Mouse (Mus musculus): ENCODE measurements around the gene Camk2d. TPM values are rescaled to one million over a fixed set of nuclear protein-coding genes. Genes with fewer than 3 reads are reported as not detected.

The Camk2d gene
- total and polyA plus RNA-seq, 3 experiments, result 66.1 to 80.4 (median 77.3) TPM

GRCm38 (mm10) chr3:126701586-126701985, 105.5 kb downstream of the Camk2d start:
- in situ Hi-C loops (cut with MboI; ENCODE audit: low pct_ligation_motif_present, low pct_unique_long_range_greater_than_20kb, low sequenced_read_pairs) (no loop called here), dilution Hi-C loops (cut with MboI; ENCODE audit: extremely low pct_ligation_motif_present, extremely low pct_unique_long_range_greater_than_20kb, low sequenced_read_pairs) (no loop called here)
- Histone ChIP-seq H3K9me3 (replicated peaks; ENCODE audit: low read length) (peaks cover 2% of the 10 kb centered on the region), H3K27me3 (replicated peaks) (no peaks in the 10 kb centered on the region), H3K36me3 (replicated peaks in 1 of 2; ENCODE audit: control insufficient read depth in 1 of 2, insufficient read depth in 1 of 2, low read length in 1 of 2) (peaks cover 0 to 35% of the 10 kb centered on the region in 2 experiments), H3K9ac (ENCODE audit: insufficient read depth, low read depth) (peak overlapping the region; percentile 2; the same call in 1 of the 2 replicates), H3K79me2 (replicated peaks; ENCODE audit: control insufficient read depth, extremely low read depth, insufficient read depth, poor library complexity, severe bottlenecking) (peaks cover 66% of the 10 kb centered on the region), H3K4me2 (ENCODE audit: insufficient read depth, low read depth, poor library complexity, severe bottlenecking) (peak overlapping the region; percentile 8; the same call in 1 of the 2 replicates), H3K27ac (ENCODE audit: insufficient read depth, low read depth) (peak overlapping the region; percentile 33; the same call in 1 of the 2 replicates), H3K4me3 (replicated peaks in 1 of 3; ENCODE audit: low read depth in 2 of 3, low read length in 2 of 3, poor library complexity in 1 of 3) (peak overlapping the region in 1 of 3 experiments; percentile 26), H3K4me1 (ENCODE audit: control insufficient read depth in 1 of 2, insufficient read depth in 2 of 2) (peaks cover 12 to 55% of the 10 kb centered on the region in 2 experiments)
- DNase-seq (ENCODE audit: extremely low read depth), result no peak
- TF ChIP-seq HCFC1 (IDR thresholded peaks at IDR 0.05; ENCODE audit: low read depth, low read length), result no peak
- no peak for TF ChIP-seq CHD2 (IDR thresholded peaks at IDR 0.05; ENCODE audit: low read length)
- TF ChIP-seq BHLHE40 (IDR thresholded peaks at IDR 0.05; ENCODE audit: low read depth, low read length), result no peak
- no peak for TF ChIP-seq MEF2A (IDR thresholded peaks at IDR 0.05; ENCODE audit: borderline replicate concordance, low read depth, low read length)
- TF ChIP-seq NRF1 (IDR thresholded peaks at IDR 0.05; ENCODE audit: low read depth, low read length), result no peak
- no peak for TF ChIP-seq MXI1 (IDR thresholded peaks at IDR 0.05; ENCODE audit: low read depth, low read length)
- no peak for TF ChIP-seq JUND (conservative IDR thresholded peaks at IDR 0.05; ENCODE audit: low read depth, low read length)
- no peak for TF ChIP-seq UBTF (IDR thresholded peaks at IDR 0.05; ENCODE audit: low read depth, low read length)
- TF ChIP-seq JUN (IDR thresholded peaks at IDR 0.05; ENCODE audit: insufficient read depth, low read depth, low read length), result no peak
- no peak for TF ChIP-seq PAX5 (IDR thresholded peaks at IDR 0.05; ENCODE audit: low read length)
- TF ChIP-seq NELFE (IDR thresholded peaks at IDR 0.05; ENCODE audit: low read depth, low read length), result no peak
- no peak for TF ChIP-seq TCF12 (IDR thresholded peaks at IDR 0.05; ENCODE audit: low read depth, low read length)
- TF ChIP-seq RCOR1 (conservative IDR thresholded peaks at IDR 0.05; ENCODE audit: low read depth, low read length), result no peak
- no peak for TF ChIP-seq TBP (conservative IDR thresholded peaks at IDR 0.05; ENCODE audit: low read depth, low read length)
- no peak for TF ChIP-seq ZMIZ1 (IDR thresholded peaks at IDR 0.05; ENCODE audit: low read depth, low read length)

GRCm38 (mm10) chr3:126705490-126705889, 109.4 kb downstream of the Camk2d start:
- no peaks in the 10 kb centered on the region for H3K27me3 ChIP-seq (replicated peaks)
- dilution Hi-C loops (cut with MboI; ENCODE audit: extremely low pct_ligation_motif_present, extremely low pct_unique_long_range_greater_than_20kb, low sequenced_read_pairs), result no loop called here
- no peak for TF ChIP-seq RAD21 (IDR thresholded peaks at IDR 0.05; ENCODE audit: low read depth, low read length)
- TF ChIP-seq EP300 (IDR thresholded peaks at IDR 0.05; ENCODE audit: low read length), result no peak
- TF ChIP-seq ZMIZ1 (IDR thresholded peaks at IDR 0.05; ENCODE audit: low read depth, low read length), result no peak
- TF ChIP-seq JUN (IDR thresholded peaks at IDR 0.05; ENCODE audit: insufficient read depth, low read depth, low read length), result no peak
- TF ChIP-seq USF2 (conservative IDR thresholded peaks at IDR 0.05; ENCODE audit: low read depth, low read length), result no peak
- no peak for TF ChIP-seq ELF1 (IDR thresholded peaks at IDR 0.05; ENCODE audit: low read depth, low read length)
- no peak for TF ChIP-seq USF1 (IDR thresholded peaks at IDR 0.05; ENCODE audit: low read depth, low read length)
- TF ChIP-seq SIN3A (IDR thresholded peaks at IDR 0.05; ENCODE audit: low read length), result no peak
- TF ChIP-seq UBTF (IDR thresholded peaks at IDR 0.05; ENCODE audit: low read depth, low read length), result no peak
- H3K9ac ChIP-seq (ENCODE audit: insufficient read depth, low read depth), result no peak overlapping the region
- no peak overlapping the region for H3K4me3 ChIP-seq (replicated peaks in 1 of 3; ENCODE audit: low read depth in 2 of 3, low read length in 2 of 3, poor library complexity in 1 of 3)
- peaks cover 4 to 41% of the 10 kb centered on the region in 2 experiments for H3K36me3 ChIP-seq (replicated peaks in 1 of 2; ENCODE audit: control insufficient read depth in 1 of 2, insufficient read depth in 1 of 2, low read length in 1 of 2)
- peaks cover 50% of the 10 kb centered on the region for H3K79me2 ChIP-seq (replicated peaks; ENCODE audit: control insufficient read depth, extremely low read depth, insufficient read depth, poor library complexity, severe bottlenecking)
- H3K4me1 ChIP-seq (ENCODE audit: control insufficient read depth in 1 of 2, insufficient read depth in 2 of 2), result peaks cover 7 to 32% of the 10 kb centered on the region in 2 experiments
- no peak overlapping the region for H3K4me2 ChIP-seq (ENCODE audit: insufficient read depth, low read depth, poor library complexity, severe bottlenecking)
- in situ Hi-C loops (cut with MboI; ENCODE audit: low pct_ligation_motif_present, low pct_unique_long_range_greater_than_20kb, low sequenced_read_pairs), result no loop called here
- peaks cover 2% of the 10 kb centered on the region for H3K9me3 ChIP-seq (replicated peaks; ENCODE audit: low read length)
- no peak for DNase-seq (ENCODE audit: extremely low read depth)
- no peak overlapping the region for H3K27ac ChIP-seq (ENCODE audit: insufficient read depth, low read depth)

Measured in CH12.LX (cell line).